Mouse (Mus musculus) cerebellum, adult 11 months (tissue): Measurements from ENCODE around the gene Gje1.

Source experiments
- DNase-seq: peaks from one replicate; pipeline ENCODE4 v3.0.0; 2022

The Gje1 gene

GRCm38 (mm10) chr10:14718114-14718513 is at the start of gene Gje1:
Gene Gje1, minus strand, starts transcription at chr10:14718214.
- no peak for DNase-seq

- DNase-seq, result no peak
Observed at GRCm38 (mm10) chr10:14760618-14761017, 42.6 kb upstream of the Gje1 start.

GRCm38 (mm10) chr10:14759665-14760558 is 41.9 kb upstream of the Gje1 start:
- DNase-seq, result no peak

GRCm38 (mm10) chr10:14734285-14734684 is 16.3 kb upstream of the Gje1 start:
- DNase-seq, result no peak

GRCm38 (mm10) chr10:14725671-14726070 is 7.7 kb upstream of the Gje1 start:
- DNase-seq, result no peak

GRCm38 (mm10) chr10:14705072-14706066 is 12.6 kb downstream of the Gje1 start, which contains the start of the genes Vta1 and Nmbr:
Gene Vta1, minus strand, starts transcription at chr10:14705560.
Gene Nmbr, plus strand, starts transcription at chr10:14705591.
- DNase-seq, result peak; percentile 97

GRCm38 (mm10) chr10:14703830-14704420 is 14.1 kb downstream of the Gje1 start:
- no peak for DNase-seq

GRCm38 (mm10) chr10:14703239-14703638 is 14.8 kb downstream of the Gje1 start:
- DNase-seq, result no peak

- DNase-seq, result no peak
Observed at GRCm38 (mm10) chr10:14690349-14690748, 27.7 kb downstream of the Gje1 start.

GRCm38 (mm10) chr10:14688785-14689442 is 29.1 kb downstream of the Gje1 start:
- no peak for DNase-seq

GRCm38 (mm10) chr10:14685663-14686062 is 32.4 kb downstream of the Gje1 start:
- DNase-seq, result no peak

- DNase-seq, result no peak
Observed at GRCm38 (mm10) chr10:14666147-14666546, 51.9 kb downstream of the Gje1 start.
